Mouse (Mus musculus): ENCODE measurements around the gene 6030408B16Rik. TPM values are rescaled to one million over a fixed set of nuclear protein-coding genes. Genes with fewer than 3 reads are reported as not detected.

The 6030408B16Rik gene
- total RNA-seq (2021) = under 1 TPM in 1 of 2 experiments, not detected in 1; 0.56 TPM

GRCm38 (mm10) chr15:101293025-101293621, at the start of gene 6030408B16Rik:
6030408B16Rik (plus strand) TSS chr15:101293212.
- intact Hi-C loops (cut with DNase I) = no loop called here
- DNase-seq = no peak

DNA sequence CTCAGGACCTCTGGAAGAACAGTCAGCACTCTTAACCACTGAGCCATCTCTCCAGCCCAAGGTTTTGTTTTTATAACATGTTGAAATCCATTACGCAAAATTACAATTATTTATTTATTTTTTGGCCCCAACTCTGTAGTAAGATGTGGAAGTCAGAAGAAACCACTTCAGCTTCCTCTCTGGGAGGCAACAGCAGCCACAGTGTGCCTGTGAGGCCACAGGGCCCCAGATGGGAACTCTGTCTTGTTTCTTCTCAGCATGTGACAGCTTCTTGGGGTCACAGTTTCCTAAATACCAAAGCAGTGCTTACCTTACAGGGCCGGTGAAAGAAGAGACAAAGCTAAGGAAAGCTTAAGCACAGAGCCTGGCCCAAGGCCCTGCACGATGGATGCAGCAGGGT, 49.0 kb upstream of the 6030408B16Rik start:
- no peak for DNase-seq
- intact Hi-C loops (cut with DNase I) = no loop called here

DNA sequence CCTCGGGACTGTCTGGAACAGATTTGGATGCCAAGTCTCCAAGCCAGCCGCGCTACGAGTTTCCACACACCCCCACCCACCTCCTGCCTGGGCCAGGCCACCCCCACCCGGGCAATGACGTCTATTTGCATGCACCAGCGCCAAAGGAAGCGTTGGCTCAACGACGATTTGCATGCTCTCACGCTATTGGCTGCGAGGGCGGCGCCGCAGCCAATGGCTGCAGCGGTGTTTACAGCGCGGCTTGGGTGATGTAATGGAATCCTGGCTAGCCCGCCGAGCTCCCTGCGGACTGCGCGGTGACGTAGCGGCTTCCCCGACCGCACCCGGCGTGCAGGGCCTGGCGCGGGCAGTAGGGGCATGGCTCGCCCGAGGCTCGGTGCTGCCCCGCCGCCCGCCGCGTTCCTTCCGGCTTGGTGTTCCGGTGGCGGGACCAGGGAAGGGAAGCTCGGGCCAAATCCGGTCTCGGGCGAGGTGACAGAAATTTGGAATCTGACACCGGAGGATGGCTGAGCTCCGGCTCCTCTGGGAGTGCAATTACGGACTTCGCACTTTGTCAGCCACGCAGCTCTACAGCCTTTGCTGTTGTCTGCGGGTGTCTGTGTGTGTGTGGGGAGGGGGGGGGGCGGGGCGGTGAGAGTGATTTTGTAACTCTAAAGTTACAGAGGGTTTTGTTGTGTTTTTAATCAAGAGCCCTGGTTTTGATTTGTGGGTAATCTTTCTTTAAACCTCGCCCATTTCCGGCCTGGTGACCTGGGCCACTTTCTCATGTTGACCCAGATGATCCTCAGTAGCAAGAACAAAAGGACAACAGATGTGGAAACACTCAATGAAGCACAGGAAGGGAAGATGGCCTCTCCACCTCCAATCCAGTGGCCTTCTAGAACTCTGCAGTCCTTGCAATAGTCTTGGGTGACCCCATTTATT, 46.5 kb upstream of the 6030408B16Rik start:
- intact Hi-C loops (cut with DNase I) = no loop called here
- DNase-seq = peak; percentile 95

- intact Hi-C loops (cut with DNase I) = no loop called here
- no peak for DNase-seq
Observed at GRCm38 (mm10) chr15:101247155-101247498, 45.9 kb upstream of the 6030408B16Rik start.

GRCm38 (mm10) chr15:101248029-101248710, 44.8 kb upstream of the 6030408B16Rik start:
- no peak for DNase-seq
- intact Hi-C loops (cut with DNase I) = no loop called here

DNA sequence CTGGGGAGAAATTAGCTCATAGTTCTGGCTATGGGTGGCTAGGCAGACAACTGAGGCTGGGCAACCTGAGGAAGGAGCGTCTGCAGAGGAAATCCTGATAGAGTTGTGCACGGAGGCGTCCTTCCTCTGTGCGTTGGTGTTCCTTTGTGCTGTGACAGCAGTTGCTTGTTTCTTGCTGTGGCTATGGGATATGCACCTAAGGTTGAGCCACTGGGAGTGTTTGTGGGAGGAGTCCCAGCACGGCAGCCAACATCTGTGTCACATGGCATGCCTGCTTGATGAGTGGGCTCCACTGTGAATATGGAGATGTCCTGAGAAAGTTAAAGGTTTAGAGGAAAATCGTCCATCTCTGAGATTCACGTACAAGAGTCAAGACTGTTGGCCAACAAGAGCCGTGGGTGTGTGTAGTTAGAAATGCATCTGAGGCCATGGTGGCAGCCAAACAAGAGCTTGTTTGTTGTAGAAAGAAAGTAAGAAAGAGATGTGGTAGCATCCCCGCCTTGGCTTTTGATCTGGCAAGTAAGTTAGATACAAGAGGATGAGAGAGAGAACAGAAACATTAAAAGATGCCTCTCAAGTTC, 42.7 kb upstream of the 6030408B16Rik start:
- intact Hi-C loops (cut with DNase I) = no loop called here
- DNase-seq = no peak

- intact Hi-C loops (cut with DNase I) = no loop called here
Observed at GRCm38 (mm10) chr15:101251930-101252329, 41.1 kb upstream of the 6030408B16Rik start.

DNA sequence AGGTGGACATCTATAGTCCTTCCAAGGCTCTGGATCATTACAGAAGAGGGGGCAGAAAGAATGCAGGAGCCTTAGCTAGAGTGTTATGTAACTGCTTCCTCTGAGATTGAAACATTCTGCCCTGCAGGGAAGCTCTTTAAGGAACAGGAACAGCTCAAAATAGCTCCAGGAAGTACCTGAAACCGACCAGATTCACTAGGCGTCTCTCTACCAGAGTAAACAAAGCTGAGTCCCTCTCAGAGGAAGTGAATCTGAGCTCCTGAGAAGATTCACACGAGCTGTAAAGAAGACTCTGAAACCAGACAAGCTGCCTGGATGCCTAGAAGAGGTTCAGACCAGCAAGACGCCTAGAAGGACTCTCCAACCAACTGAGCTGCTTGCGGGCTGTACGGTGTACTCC, 40.4 kb upstream of the 6030408B16Rik start:
- no peak for DNase-seq
- intact Hi-C loops (cut with DNase I) = no loop called here

More at GRCm38 (mm10) chr15:101251930-101252329, 41.1 kb upstream of the 6030408B16Rik start:
- DNase-seq = no peak

DNA sequence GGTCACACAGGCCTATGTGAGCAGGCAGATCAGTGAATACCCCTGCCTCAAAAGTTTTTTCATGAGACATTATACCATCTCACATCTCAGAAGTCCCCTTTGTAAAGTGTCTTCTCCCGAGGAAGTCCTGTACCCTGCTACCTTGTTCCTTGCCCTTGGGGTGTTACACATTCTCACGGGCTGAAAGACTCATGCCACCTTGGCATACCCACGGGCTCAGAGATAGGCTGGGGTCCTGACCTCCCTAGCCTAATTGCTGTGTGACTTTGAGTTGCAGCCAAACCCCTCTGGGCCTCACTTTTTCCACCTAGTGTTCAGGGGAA, 39.5 kb upstream of the 6030408B16Rik start:
- DNase-seq = no peak
- intact Hi-C loops (cut with DNase I) = no loop called here

GRCm38 (mm10) chr15:101253886-101254795, 38.9 kb upstream of the 6030408B16Rik start, which contains the start of gene Nr4a1:
Nr4a1 (plus strand) TSS chr15:101254269.
- intact Hi-C loops (cut with DNase I) = no loop called here
- DNase-seq = peak; percentile 42

GRCm38 (mm10) chr15:101255842-101256462, 37.1 kb upstream of the 6030408B16Rik start:
- DNase-seq = no peak
- intact Hi-C loops (cut with DNase I) = no loop called here

- DNase-seq = no peak
- intact Hi-C loops (cut with DNase I) = no loop called here
Observed at GRCm38 (mm10) chr15:101256463-101257206, 36.4 kb upstream of the 6030408B16Rik start.

- DNase-seq = no peak
- intact Hi-C loops (cut with DNase I) = no loop called here
Observed at GRCm38 (mm10) chr15:101258420-101258819, 34.6 kb upstream of the 6030408B16Rik start.

DNA sequence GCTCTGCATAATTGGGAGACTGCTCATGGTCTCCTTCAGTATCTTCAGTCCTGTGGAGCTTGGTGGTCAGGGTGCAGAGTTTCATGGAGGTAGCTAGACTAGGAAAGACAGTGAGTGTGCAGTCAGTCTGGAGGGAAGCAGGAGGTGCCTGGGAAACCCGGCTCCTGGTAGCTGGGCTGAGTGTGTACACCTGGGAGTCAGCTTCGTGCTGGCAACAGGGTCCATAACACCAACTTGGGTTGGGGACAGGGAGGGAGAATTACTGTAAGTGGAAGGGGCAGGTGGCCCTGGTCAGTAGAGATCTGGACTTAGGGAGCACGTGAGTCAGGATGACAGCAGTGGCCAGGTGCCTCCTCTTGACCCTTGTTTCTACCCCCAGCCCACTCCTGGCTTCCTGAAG, 33.1 kb upstream of the 6030408B16Rik start:
- intact Hi-C loops (cut with DNase I) = no loop called here
- no peak for DNase-seq

GRCm38 (mm10) chr15:101260387-101260786, 32.6 kb upstream of the 6030408B16Rik start:
- peak; percentile 33 for DNase-seq
- intact Hi-C loops (cut with DNase I) = no loop called here

- intact Hi-C loops (cut with DNase I) = no loop called here
- no peak for DNase-seq
Observed at GRCm38 (mm10) chr15:101260874-101261622, 32.0 kb upstream of the 6030408B16Rik start.

GRCm38 (mm10) chr15:101262502-101262901, 30.5 kb upstream of the 6030408B16Rik start:
- intact Hi-C loops (cut with DNase I) = no loop called here

More at GRCm38 (mm10) chr15:101262502-101262901, 30.5 kb upstream of the 6030408B16Rik start:
- DNase-seq = no peak
